Mouse (Mus musculus) liver, embryonic 14 days (tissue): Measurements from ENCODE around the gene Ccdc42. TPM values are rescaled to one million over a fixed set of nuclear protein-coding genes. Genes with fewer than 3 reads are reported as not detected.

ENCODE experiments used
- polyA plus RNA-seq: library from polyadenylated mRNA; depleted of rRNA; stranded (reverse); fragments of >200 nt; gene quantifications from 2 replicates; pipeline ENCODE4 v1.2.3, GENCODE M21; 2012; rRNA removed

Ccdc42 gene
- polyA plus RNA-seq = not detected in 2 replicates

DNA sequence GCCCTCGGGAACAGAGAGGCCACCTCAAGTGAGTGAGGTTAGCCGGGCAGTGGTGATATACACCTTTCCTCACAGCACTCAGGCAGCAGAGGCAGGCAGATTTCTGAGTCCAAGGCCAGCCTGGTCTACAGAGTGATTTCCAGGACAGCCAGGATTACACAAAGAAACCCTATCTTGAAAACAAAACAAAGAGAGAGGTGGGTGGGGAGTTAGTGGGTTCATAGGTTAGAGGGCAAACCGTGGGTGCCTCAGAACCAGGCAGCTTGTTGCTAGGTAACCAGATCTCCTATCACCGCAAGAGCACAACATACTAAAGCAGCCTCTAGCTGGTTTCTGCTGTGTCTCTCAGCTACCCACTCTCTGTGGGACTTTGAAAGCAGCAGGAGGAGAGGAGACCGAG, at the start of gene Ccdc42:
TSS of gene Ccdc42 (plus strand) at position 301 of the 400 bp plus-strand sequence.

DNA sequence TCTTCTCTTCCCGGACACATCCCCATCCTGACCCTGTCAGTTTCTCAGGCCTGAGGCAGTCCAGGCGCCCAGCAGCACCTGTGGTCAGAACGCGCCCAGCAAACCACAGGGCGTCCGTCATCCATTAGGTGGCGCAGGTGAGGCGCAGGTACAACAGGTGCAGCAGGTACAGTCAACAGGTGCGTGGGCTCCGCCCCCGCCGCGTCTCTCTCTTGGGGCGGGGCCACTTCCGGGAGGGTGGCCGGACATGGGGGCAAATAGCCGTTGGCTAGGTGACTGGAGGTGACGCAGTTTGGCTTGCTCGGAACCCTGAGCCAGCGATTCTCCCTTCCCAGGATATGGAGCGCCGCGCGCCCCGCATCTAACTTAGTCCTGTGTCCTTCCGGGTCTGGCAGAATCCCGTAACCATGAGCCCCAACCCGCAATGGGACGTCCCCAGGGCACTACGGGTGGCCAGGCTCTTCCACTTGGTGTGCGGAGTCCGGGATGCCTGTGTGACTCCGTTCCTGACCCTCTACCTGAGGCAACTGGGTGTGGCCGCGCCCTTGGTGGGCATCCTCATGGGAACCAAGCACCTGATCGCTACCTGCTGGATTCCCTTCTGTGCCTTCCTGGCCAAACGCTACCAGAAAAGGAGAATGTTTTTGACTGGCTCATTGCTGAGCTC, 30.8 kb upstream of the Ccdc42 start, which contains the start of gene Mfsd6l:
TSS of gene Mfsd6l (plus strand) at position 269 of the 667 bp plus-strand sequence.

Other genes starting within 250 kb of the Ccdc42 start
- gene Ntn1, start 186.2 kb upstream of the Ccdc42 start, polyA plus RNA-seq = 0.16 and 0.19 TPM in 2 replicates
- 0.43 and 0.75 TPM in 2 replicates for gene Pik3r5, start 154.9 kb upstream of the Ccdc42 start, polyA plus RNA-seq
- 0.98 and 1.6 TPM in 2 replicates for gene Pik3r6, start 84.0 kb upstream of the Ccdc42 start, polyA plus RNA-seq
- gene Mfsd6l, start 30.8 kb upstream of the Ccdc42 start, polyA plus RNA-seq = 0.05 TPM in 2 replicates
- gene Myh10, start 104.5 kb downstream of the Ccdc42 start, polyA plus RNA-seq = 26.7 and 28.7 TPM in 2 replicates